Mouse (Mus musculus): ENCODE measurements around the gene Havcr2. TPM values are rescaled to one million over a fixed set of nuclear protein-coding genes. Genes with fewer than 3 reads are reported as not detected.
A peak's percentile ranks its signal among the peaks of the same experiment; 100 is the strongest.
"Not testable (repeated sequence)": the region's sequence is repeated elsewhere in the genome, so short reads cannot be mapped to it uniquely, and the experiment has no call there.

Havcr2 gene
- 111 to 182 TPM (median 181 TPM) in 3 replicates for total RNA-seq (2017)

- peak; percentile 92 for ATAC-seq (replicated peaks; ENCODE audit: insufficient number of reproducible peaks, low FRiP score, low TSS enrichment, poor library complexity, severe bottlenecking)
Observed at GRCm38 (mm10) chr11:46454453-46455045, at the start of gene Havcr2. TSS of gene Havcr2 (plus strand) at chr11:46454935.

- ATAC-seq (replicated peaks; ENCODE audit: insufficient number of reproducible peaks, low FRiP score, low TSS enrichment, poor library complexity, severe bottlenecking), result no peak
Observed at GRCm38 (mm10) chr11:46404986-46405385, 49.7 kb upstream of the Havcr2 start.

- no peak for ATAC-seq (replicated peaks; ENCODE audit: insufficient number of reproducible peaks, low FRiP score, low TSS enrichment, poor library complexity, severe bottlenecking)
Observed at GRCm38 (mm10) chr11:46406721-46407120, 48.0 kb upstream of the Havcr2 start.

- ATAC-seq (replicated peaks; ENCODE audit: insufficient number of reproducible peaks, low FRiP score, low TSS enrichment, poor library complexity, severe bottlenecking), result no peak
Observed at GRCm38 (mm10) chr11:46410018-46410563, 44.6 kb upstream of the Havcr2 start.

- no peak for ATAC-seq (replicated peaks; ENCODE audit: insufficient number of reproducible peaks, low FRiP score, low TSS enrichment, poor library complexity, severe bottlenecking)
Observed at GRCm38 (mm10) chr11:46418438-46418837, 36.3 kb upstream of the Havcr2 start.

GRCm38 (mm10) chr11:46418860-46419259 lies 35.9 kb upstream of the Havcr2 start:
- ATAC-seq (replicated peaks; ENCODE audit: insufficient number of reproducible peaks, low FRiP score, low TSS enrichment, poor library complexity, severe bottlenecking), result no peak

- ATAC-seq (replicated peaks; ENCODE audit: insufficient number of reproducible peaks, low FRiP score, low TSS enrichment, poor library complexity, severe bottlenecking), result no peak
Observed at GRCm38 (mm10) chr11:46421086-46421888, 33.4 kb upstream of the Havcr2 start.

GRCm38 (mm10) chr11:46428131-46428530 lies 26.6 kb upstream of the Havcr2 start:
- not testable (repeated sequence) for ATAC-seq (replicated peaks; ENCODE audit: insufficient number of reproducible peaks, low FRiP score, low TSS enrichment, poor library complexity, severe bottlenecking)

GRCm38 (mm10) chr11:46430123-46430522 lies 24.6 kb upstream of the Havcr2 start:
- no peak for ATAC-seq (replicated peaks; ENCODE audit: insufficient number of reproducible peaks, low FRiP score, low TSS enrichment, poor library complexity, severe bottlenecking)

- peak; percentile 89 for ATAC-seq (replicated peaks; ENCODE audit: insufficient number of reproducible peaks, low FRiP score, low TSS enrichment, poor library complexity, severe bottlenecking)
Observed at GRCm38 (mm10) chr11:46431129-46431528, 23.6 kb upstream of the Havcr2 start.

GRCm38 (mm10) chr11:46435363-46435762 lies 19.4 kb upstream of the Havcr2 start:
- ATAC-seq (replicated peaks; ENCODE audit: insufficient number of reproducible peaks, low FRiP score, low TSS enrichment, poor library complexity, severe bottlenecking), result no peak

- ATAC-seq (replicated peaks; ENCODE audit: insufficient number of reproducible peaks, low FRiP score, low TSS enrichment, poor library complexity, severe bottlenecking), result peak; percentile 96
Observed at GRCm38 (mm10) chr11:46436760-46437458, 17.8 kb upstream of the Havcr2 start, which contains the start of gene Med7. TSS of gene Med7 (plus strand) at chr11:46436925.

GRCm38 (mm10) chr11:46437459-46438000 lies 17.2 kb upstream of the Havcr2 start:
- no peak for ATAC-seq (replicated peaks; ENCODE audit: insufficient number of reproducible peaks, low FRiP score, low TSS enrichment, poor library complexity, severe bottlenecking)

- ATAC-seq (replicated peaks; ENCODE audit: insufficient number of reproducible peaks, low FRiP score, low TSS enrichment, poor library complexity, severe bottlenecking), result no peak
Observed at GRCm38 (mm10) chr11:46439005-46439543, 15.7 kb upstream of the Havcr2 start.

GRCm38 (mm10) chr11:46441774-46442173 lies 13.0 kb upstream of the Havcr2 start:
- no peak for ATAC-seq (replicated peaks; ENCODE audit: insufficient number of reproducible peaks, low FRiP score, low TSS enrichment, poor library complexity, severe bottlenecking)

GRCm38 (mm10) chr11:46443152-46443551 lies 11.6 kb upstream of the Havcr2 start:
- ATAC-seq (replicated peaks; ENCODE audit: insufficient number of reproducible peaks, low FRiP score, low TSS enrichment, poor library complexity, severe bottlenecking), result peak; percentile 54; the same call in 1 of the 2 replicates

- ATAC-seq (replicated peaks; ENCODE audit: insufficient number of reproducible peaks, low FRiP score, low TSS enrichment, poor library complexity, severe bottlenecking), result no peak
Observed at GRCm38 (mm10) chr11:46443979-46444378, 10.8 kb upstream of the Havcr2 start.

GRCm38 (mm10) chr11:46446150-46446549 lies 8.6 kb upstream of the Havcr2 start:
- no peak for ATAC-seq (replicated peaks; ENCODE audit: insufficient number of reproducible peaks, low FRiP score, low TSS enrichment, poor library complexity, severe bottlenecking)

Data from monocyte, adult 5-6 weeks (primary cell).